Mouse (Mus musculus): ENCODE measurements around the gene Polr3gl.
A peak's percentile ranks its signal among the peaks of the same experiment; 100 is the strongest.

The Polr3gl gene

GRCm38 (mm10) chr3:96597435-96597891 lies 3.5 kb upstream of the Polr3gl start:
- DNase-seq: no peak

- no peak for DNase-seq
These were observed 2.9 kb upstream of the Polr3gl start for GRCm38 (mm10) chr3:96596855-96597254.

GRCm38 (mm10) chr3:96596228-96596707 lies 2.3 kb upstream of the Polr3gl start, which contains the start of gene Ankrd34a:
Ankrd34a (plus strand) TSS chr3:96596636.
- no peak for DNase-seq

GRCm38 (mm10) chr3:96595661-96596060 lies 1.7 kb upstream of the Polr3gl start:
- DNase-seq: no peak

- no peak for DNase-seq
These were observed 870 bp upstream of the Polr3gl start for GRCm38 (mm10) chr3:96594851-96595250.

- DNase-seq: no peak
These were observed 607 bp downstream of the Polr3gl start for GRCm38 (mm10) chr3:96593374-96593773.

GRCm38 (mm10) chr3:96590657-96591056 lies 3.3 kb downstream of the Polr3gl start:
- no peak for DNase-seq

- no peak for DNase-seq
These were observed 10.6 kb downstream of the Polr3gl start for GRCm38 (mm10) chr3:96583386-96583785.

GRCm38 (mm10) chr3:96581771-96582515 lies 12.0 kb downstream of the Polr3gl start:
- DNase-seq: no peak

GRCm38 (mm10) chr3:96581141-96581540 lies 12.8 kb downstream of the Polr3gl start:
- DNase-seq: no peak

- DNase-seq: peak; percentile 84 to 89
These were observed 14.0 kb downstream of the Polr3gl start for GRCm38 (mm10) chr3:96579885-96580454.

- DNase-seq: no peak
These were observed 14.7 kb downstream of the Polr3gl start for GRCm38 (mm10) chr3:96579239-96579750.

GRCm38 (mm10) chr3:96578561-96579238 lies 15.3 kb downstream of the Polr3gl start:
- DNase-seq: no peak

GRCm38 (mm10) chr3:96577566-96577965 lies 16.4 kb downstream of the Polr3gl start:
- no peak for DNase-seq

GRCm38 (mm10) chr3:96576690-96577541 lies 17.1 kb downstream of the Polr3gl start, which contains the start of gene Gm16253:
Gm16253 (plus strand) TSS chr3:96576984.
- DNase-seq: peak; percentile 89 to 94

- DNase-seq: peak; percentile 88 to 89
These were observed 17.8 kb downstream of the Polr3gl start for GRCm38 (mm10) chr3:96576005-96576658.

- peak; percentile 87 to 91 for DNase-seq
These were observed 18.6 kb downstream of the Polr3gl start for GRCm38 (mm10) chr3:96575272-96575984.

- DNase-seq: no peak
These were observed 20.1 kb downstream of the Polr3gl start for GRCm38 (mm10) chr3:96573611-96574511.

- DNase-seq: peak in 1 of 2 experiments; percentile 78
These were observed 21.9 kb downstream of the Polr3gl start for GRCm38 (mm10) chr3:96571896-96572698.

Data from kidney, adult 8-10 months (tissue).